Mouse (Mus musculus) liver, embryonic 14.5 days (tissue): ENCODE results near the gene Olfr1061. TPM values are rescaled to one million over a fixed set of nuclear protein-coding genes. Genes with fewer than 3 reads are reported as not detected.
"Not testable (repeated sequence)": the region's sequence is repeated elsewhere in the genome, so short reads cannot be mapped to it uniquely, and the experiment has no call there.

ENCODE experiments used
- ATAC-seq: fragments of 200-750 bp; cut with Nextera tagmentation; 2 replicates; pipeline ENCODE4 v1.8.0; 2017; ENCODE audit warnings: moderate number of reproducible peaks, mild to moderate bottlenecking, moderate library complexity; ENCODE audit not compliant: insufficient read depth
- DNase-seq, 3 experiments: peaks; one replicate each; pipeline ENCODE4 v3.0.0-alpha.2; 2012 to 2013; ENCODE audit warnings: low read depth in 3 of 3, low spot score in 3 of 3
- H3K27ac ChIP-seq: fragments of 300-500 bp; sonication (generic); 2 replicates; pipeline ENCODE4 v1.5.1; 2014; ENCODE audit warnings: moderate library complexity, mild to moderate bottlenecking, control low read depth, inconsistent platforms
- H3K27me3 ChIP-seq: fragments of 300-500 bp; sonication (generic); 2 replicates; pipeline ENCODE4 v1.6.1; 2014; ENCODE audit warnings: mild to moderate bottlenecking, low read length, moderate library complexity; ENCODE audit not compliant: control insufficient read depth, insufficient read depth
- H3K36me3 ChIP-seq: fragments of 300-500 bp; sonication (generic); replicated peaks from 2 replicates; pipeline ENCODE4 v1.6.1; 2014; ENCODE audit warnings: low read depth; ENCODE audit not compliant: control insufficient read depth, insufficient read depth
- H3K4me1 ChIP-seq, 2 experiments: fragments of 200-500 bp in 1 of 2; fragments of 300-500 bp in 1 of 2; sonication (generic) in 1 of 2; replicated peaks; 2 replicates each; pipeline ENCODE4 v1.6.1; 2012 to 2014; ENCODE audit warnings: antibody characterized with exemption in 1 of 2, inconsistent platforms in 1 of 2, low read length in 1 of 2; ENCODE audit not compliant: control insufficient read depth in 2 of 2, insufficient read depth in 2 of 2
- H3K4me2 ChIP-seq: fragments of 300-500 bp; sonication (generic); 2 replicates; pipeline ENCODE4 v1.6.1; 2014; ENCODE audit warnings: low read depth, mild to moderate bottlenecking, control low read depth, moderate library complexity
- H3K4me3 ChIP-seq, 2 experiments: fragments of 200-500 bp in 1 of 2; fragments of 300-500 bp in 1 of 2; sonication (generic) in 1 of 2; 2 replicates each; pipeline ENCODE4 v1.5.1; 2012 to 2014; ENCODE audit warnings: low read depth in 2 of 2, low read length in 2 of 2, mild to moderate bottlenecking in 2 of 2, control low read depth in 1 of 2, inconsistent platforms in 1 of 2, moderate library complexity in 1 of 2; ENCODE audit not compliant: insufficient read depth in 1 of 2
- H3K9ac ChIP-seq: fragments of 300-500 bp; sonication (generic); replicated peaks from 2 replicates; pipeline ENCODE4 v1.6.1; 2014; ENCODE audit warnings: mild to moderate bottlenecking, control low read depth, moderate library complexity
- H3K9me3 ChIP-seq: fragments of 300-500 bp; sonication (generic); 2 replicates; pipeline ENCODE4 v1.6.1; 2016; ENCODE audit warnings: low read length, mixed read lengths; ENCODE audit not compliant: control insufficient read depth
- CTCF ChIP-seq: IDR thresholded peaks from 2 replicates; pipeline ENCODE4 v1.5.1; 2016; ENCODE audit warnings: antibody characterized with exemption, low read depth, control low read depth
- EP300 ChIP-seq: IDR thresholded peaks from 2 replicates; pipeline ENCODE4 v1.6.1; 2016; ENCODE audit warnings: antibody characterized with exemption, low read depth
- WGBS: fragments of 180-500 bp; shearing (Covaris S2); extraction: QIAGEN DNeasy Blood & Tissue Kit; methylation state at CpG from one replicate; pipeline ENCODE4 v1.1.7; 2014; ENCODE audit not compliant: insufficient replicate concordance; 5-methylcytosine and 5-hydroxymethylcytosine counted together
- polyA plus RNA-seq, 2 experiments: library from polyadenylated mRNA; depleted of rRNA in 1 of 2; stranded (reverse) in 1 of 2; unstranded in 1 of 2; fragments of >200 nt; fragmentation: Nextera tagmentation in 1 of 2; extraction: Ambion mirVana in 1 of 2; gene quantifications; 2 replicates each; pipeline versions ENCODE4 v1.2.1 to v1.2.3; 2012 to 2014

Gene Olfr1061
- not detected in 2 replicates for polyA plus RNA-seq (2012; rRNA removed)
- not detected in 2 replicates for polyA plus RNA-seq (2014; fragmentation: Nextera tagmentation; extraction: Ambion mirVana)

DNA sequence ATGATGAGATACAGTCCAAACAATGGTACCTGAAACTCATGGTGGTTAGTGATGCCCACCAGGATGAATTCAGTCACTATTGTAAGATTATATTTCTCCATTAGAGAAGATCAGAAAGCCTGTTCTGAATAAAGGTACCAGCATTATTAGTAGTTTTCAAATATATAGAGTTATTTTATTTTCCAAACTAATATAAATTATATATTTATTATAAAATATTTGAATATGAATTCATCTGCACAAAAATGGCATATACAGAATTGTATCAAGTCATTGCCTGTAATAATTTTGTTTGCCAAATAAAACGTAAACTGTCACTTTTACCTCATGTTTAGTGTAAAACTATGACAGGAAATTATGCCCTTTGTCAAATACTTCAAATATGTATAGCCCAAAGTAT lies at the start of gene Olfr1061:
Olfr1061 (minus strand) TSS at position 101 of the 400 bp plus-strand sequence.
- H3K9ac ChIP-seq: no peak within 1 kb of the TSS
- TF ChIP-seq CTCF (no peak), EP300 (no peak)
- WGBS: 63% methylated on average over 1 of the region's 1 CpGs
- no peaks in the 10 kb centered on the region for H3K36me3 ChIP-seq
- no peaks in the 10 kb centered on the region for H3K4me1 ChIP-seq
- ATAC-seq (no peak), DNase-seq (no peak)
- H3K27ac ChIP-seq: no peak within 1 kb of the TSS
- no peaks in the 10 kb centered on the region for H3K9me3 ChIP-seq
- no peaks in the 10 kb centered on the region for H3K27me3 ChIP-seq
- H3K4me2 ChIP-seq: no peak within 1 kb of the TSS
- no peak within 1 kb of the TSS for H3K4me3 ChIP-seq

DNA sequence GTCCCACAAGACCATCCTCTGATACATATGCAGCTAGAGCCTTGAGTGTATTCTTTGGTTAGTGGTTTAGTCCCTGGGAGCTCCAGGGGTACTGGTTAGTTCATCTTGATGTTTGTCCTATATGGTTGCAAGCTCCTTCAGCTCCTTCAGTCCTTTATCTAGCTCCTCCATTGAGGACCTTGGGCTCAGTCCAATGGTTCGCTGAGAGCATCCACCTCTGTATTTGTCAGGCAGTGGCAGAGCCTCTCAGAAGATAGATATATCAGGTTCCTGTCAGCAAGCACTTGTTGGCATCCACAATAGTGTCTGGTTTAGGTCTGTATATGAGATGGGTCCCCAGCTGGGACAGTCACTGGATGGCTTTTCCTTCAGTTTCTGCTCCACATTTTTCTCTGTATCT lies 46.6 kb upstream of the Olfr1061 start:
- ATAC-seq (no peak), DNase-seq (no peak)
- Histone ChIP-seq H3K4me1 (no peaks in the 10 kb centered on the region), H3K4me3 (no peak overlapping the region), H3K27me3 (no peaks in the 10 kb centered on the region), H3K9ac (no peak overlapping the region), H3K27ac (no peak overlapping the region), H3K36me3 (no peaks in the 10 kb centered on the region), H3K4me2 (no peak overlapping the region), H3K9me3 (no peaks in the 10 kb centered on the region)
- TF ChIP-seq CTCF (no peak), EP300 (no peak)
- WGBS: 54% methylated on average over 1 of the region's 1 CpGs

DNA sequence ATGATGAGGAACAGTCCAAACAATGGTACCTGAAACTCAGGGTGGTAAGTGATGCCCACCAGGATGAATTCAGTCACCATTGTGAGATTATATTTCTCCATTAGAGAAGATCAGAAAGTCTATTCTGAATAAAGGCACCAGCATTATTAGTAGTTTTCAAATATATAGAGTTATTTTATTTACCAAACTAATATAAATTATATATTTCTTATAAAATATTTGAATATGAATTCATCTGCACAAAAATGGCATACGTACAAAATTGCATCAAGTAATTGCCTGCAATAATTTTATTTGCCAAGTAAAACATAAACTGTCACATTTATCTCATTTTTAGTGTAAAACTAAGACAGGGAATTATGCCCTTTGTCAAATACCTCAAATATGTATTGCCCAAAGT lies 42.3 kb upstream of the Olfr1061 start, which contains the start of gene Olfr1066:
Olfr1066 (minus strand) TSS at position 101 of the 400 bp plus-strand sequence.
- Histone ChIP-seq H3K4me2 (no peak within 1 kb of the TSS), H3K27me3 (no peaks in the 10 kb centered on the region), H3K27ac (no peak within 1 kb of the TSS), H3K9me3 (no peaks in the 10 kb centered on the region), H3K4me1 (no peaks in the 10 kb centered on the region), H3K9ac (no peak within 1 kb of the TSS), H3K4me3 (no peak within 1 kb of the TSS), H3K36me3 (no peaks in the 10 kb centered on the region)
- DNase-seq (no peak), ATAC-seq (no peak)
- WGBS: 60% methylated on average over 1 of the region's 1 CpGs
- TF ChIP-seq CTCF (no peak), EP300 (no peak)

DNA sequence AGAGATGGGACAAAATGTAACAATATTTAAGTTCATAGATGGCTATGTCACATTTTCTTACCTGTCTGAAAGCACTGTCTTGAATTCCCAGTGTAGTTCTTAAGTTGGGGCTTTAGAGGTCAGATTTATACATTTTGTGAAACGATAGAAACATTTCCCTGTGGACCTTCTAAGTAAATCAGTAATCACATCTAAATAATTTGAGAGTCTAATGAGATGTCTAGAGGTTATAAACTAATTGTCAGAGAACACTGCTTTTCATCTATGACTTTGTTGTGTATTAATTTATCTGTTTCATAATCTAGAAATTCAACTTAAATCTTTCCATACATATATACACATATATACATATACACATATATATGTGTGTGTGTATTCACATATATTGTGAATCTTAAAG lies 36.6 kb upstream of the Olfr1061 start, which contains the start of gene Olfr1065:
Olfr1065 (minus strand) TSS at position 101 of the 400 bp plus-strand sequence.
- not testable (repeated sequence) for H3K9ac ChIP-seq, H3K27ac ChIP-seq, H3K9me3 ChIP-seq, ATAC-seq, H3K4me2 ChIP-seq, H3K36me3 ChIP-seq, H3K27me3 ChIP-seq, H3K4me1 ChIP-seq, DNase-seq, H3K4me3 ChIP-seq
- no CpG with 5 or more reads among the region's 1 CpGs for WGBS

DNA sequence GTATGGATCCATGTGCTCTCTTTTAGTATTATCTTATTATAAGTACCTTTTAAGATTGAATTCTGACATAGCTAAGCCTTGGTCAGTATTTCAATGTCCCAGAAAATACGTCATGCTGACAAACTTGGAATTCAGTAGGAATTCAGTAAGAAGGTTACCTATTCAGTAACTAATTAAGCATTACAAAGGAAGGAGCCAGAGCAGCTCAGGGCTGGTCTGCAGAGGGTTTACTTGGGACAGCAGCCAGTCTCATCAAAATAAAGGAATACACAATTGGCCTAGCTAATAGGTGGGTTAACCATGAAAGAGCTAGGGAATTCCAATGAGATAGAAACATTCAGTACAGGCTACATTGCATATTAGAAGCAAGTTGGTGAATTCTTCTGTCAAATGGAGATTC lies 28.3 kb upstream of the Olfr1061 start:
- not testable (repeated sequence) for H3K4me2 ChIP-seq, H3K27ac ChIP-seq, H3K4me1 ChIP-seq, H3K36me3 ChIP-seq, H3K27me3 ChIP-seq, H3K9me3 ChIP-seq, ATAC-seq, DNase-seq, H3K9ac ChIP-seq, H3K4me3 ChIP-seq
- 57% methylated on average over 1 of the region's 1 CpGs for whole genome bisulfite sequencing

DNA sequence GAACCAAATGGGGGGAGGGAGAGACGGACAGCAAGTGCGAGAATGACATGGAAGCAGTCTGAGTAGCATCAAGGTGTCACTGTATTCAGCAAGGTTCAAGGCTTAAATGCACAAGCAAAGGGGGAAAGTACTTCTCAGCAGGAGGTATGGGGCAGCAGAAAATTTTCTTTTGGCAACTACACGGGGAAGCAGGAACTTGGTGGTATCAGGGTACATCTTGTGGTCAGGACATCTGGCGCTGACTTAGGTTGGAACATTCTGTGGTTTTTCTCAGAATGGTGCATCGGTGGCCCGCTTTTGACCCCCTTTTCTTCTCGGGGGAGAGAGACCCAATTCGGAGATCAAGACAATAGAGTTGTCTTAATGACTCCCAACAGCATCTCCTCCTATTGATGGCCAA lies 14.7 kb upstream of the Olfr1061 start:
- H3K9me3 ChIP-seq, H3K9ac ChIP-seq: not testable (repeated sequence)
- WGBS: 50% methylated on average over 8 of the region's 8 CpGs

DNA sequence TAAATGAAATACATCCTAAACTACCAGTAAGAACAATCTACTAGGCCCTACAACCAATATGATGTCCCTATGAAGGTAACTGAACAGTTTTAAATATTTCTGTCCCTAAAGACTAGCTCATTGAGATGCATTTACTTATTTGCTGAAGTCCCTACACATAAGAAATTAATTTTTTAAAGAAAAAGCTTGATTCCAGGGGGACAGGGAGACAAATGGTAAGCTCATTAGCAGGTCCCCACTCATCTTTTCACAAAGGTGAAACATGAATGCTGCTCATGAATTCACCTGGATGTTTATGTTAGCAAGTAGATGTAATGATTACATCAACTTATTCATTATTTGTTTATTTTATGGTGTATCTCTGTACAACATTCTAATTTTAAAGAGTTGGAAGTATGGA lies 12.8 kb upstream of the Olfr1061 start, which contains the start of gene Olfr1062:
Olfr1062 (minus strand) TSS at position 101 of the 400 bp plus-strand sequence.
- H3K27ac ChIP-seq, H3K4me2 ChIP-seq, H3K36me3 ChIP-seq, H3K27me3 ChIP-seq, H3K9me3 ChIP-seq, H3K4me1 ChIP-seq, DNase-seq, H3K4me3 ChIP-seq, ATAC-seq, H3K9ac ChIP-seq: not testable (repeated sequence)

More for the DNA sequence above, 14.7 kb upstream of the Olfr1061 start:
- H3K4me2 ChIP-seq, H3K27me3 ChIP-seq, DNase-seq, H3K4me1 ChIP-seq, H3K4me3 ChIP-seq, H3K36me3 ChIP-seq, ATAC-seq, H3K27ac ChIP-seq: not testable (repeated sequence)
